Mouse (Mus musculus): ENCODE results near the gene Sh3d21. TPM values are rescaled to one million over a fixed set of nuclear protein-coding genes. Genes with fewer than 3 reads are reported as not detected.

The Sh3d21 gene
- polyA plus RNA-seq, 1 experiment: not detected

DNA sequence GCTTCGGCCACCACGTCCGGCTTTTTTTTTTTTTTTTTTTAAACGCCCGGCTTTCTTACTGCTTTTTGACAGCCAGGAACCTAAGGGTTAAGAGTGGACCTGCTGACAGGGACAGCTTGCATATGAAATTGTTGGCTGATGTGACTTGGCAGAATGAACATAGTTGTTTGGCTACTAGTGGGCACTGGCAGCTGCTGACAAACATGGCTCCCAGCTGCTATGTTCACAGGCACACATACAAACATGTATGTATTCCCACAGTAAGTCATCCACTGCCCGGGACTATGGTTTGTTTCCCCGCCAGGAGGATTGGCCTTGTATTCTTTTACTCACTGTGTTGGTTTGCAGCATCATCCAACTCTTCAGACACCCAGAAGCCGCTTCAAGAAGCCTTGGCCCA, 46.2 kb downstream of the Sh3d21 start:
- no peak overlapping the region for H3K4me3 ChIP-seq (replicated peaks; ENCODE audit: control insufficient read depth, low read depth, low read length)
- 83% methylated on average over 8 of the region's 8 CpGs for WGBS
- H3K4me1 ChIP-seq (ENCODE audit: control insufficient read depth, insufficient read depth, low read length): no peaks in the 10 kb centered on the region; the same call in 1 of the 2 replicates
- no peak overlapping the region for H3K27ac ChIP-seq (ENCODE audit: control insufficient read depth, insufficient read depth, low read depth, low read length, poor library complexity)
- TF ChIP-seq CTCF (IDR thresholded peaks at IDR 0.05; ENCODE audit: control insufficient read depth, insufficient read depth, low read length): no peak

DNA sequence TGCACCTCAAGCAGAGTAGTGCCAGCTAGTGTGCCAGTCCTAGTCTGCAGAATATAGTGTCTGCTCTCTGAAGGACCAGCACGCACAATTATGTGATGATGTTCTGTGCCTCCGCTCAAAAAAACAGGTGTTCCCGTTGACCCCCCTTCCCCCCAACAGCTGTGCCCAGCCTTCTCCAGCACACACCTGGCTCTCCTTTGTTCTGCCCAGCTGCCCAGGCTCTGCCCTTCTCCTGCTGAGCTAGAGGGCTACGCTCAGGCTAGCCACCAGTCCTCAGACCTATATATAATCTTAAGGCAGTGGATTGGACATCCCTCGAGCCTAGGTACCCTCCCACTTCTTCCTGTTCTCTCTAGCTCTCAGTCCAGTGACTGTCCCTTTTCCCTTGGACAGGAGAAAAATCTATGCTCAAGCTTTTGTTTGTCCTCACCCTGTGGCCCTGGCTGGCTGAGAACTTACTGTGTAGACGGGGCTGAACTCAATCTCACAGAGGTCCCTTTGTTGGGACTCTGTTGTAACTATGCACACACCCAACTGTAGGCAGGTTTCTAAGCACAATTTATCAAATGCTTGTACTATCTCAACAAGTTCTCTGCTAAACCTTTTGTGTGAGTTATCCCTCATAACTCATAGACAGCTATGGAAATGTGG, 47.3 kb downstream of the Sh3d21 start:
- H3K4me3 ChIP-seq (replicated peaks; ENCODE audit: control insufficient read depth, low read depth, low read length): no peak overlapping the region
- no peak for TF ChIP-seq POLR2A (IDR thresholded peaks at IDR 0.05; ENCODE audit: borderline replicate concordance, control insufficient read depth, low read depth, low read length)
- TF ChIP-seq CTCF (IDR thresholded peaks at IDR 0.05; ENCODE audit: control insufficient read depth, insufficient read depth, low read length): no peak
- WGBS: 73% methylated on average over 6 of the region's 6 CpGs
- H3K4me1 ChIP-seq (ENCODE audit: control insufficient read depth, insufficient read depth, low read length): no peaks in the 10 kb centered on the region; the same call in 1 of the 2 replicates
- H3K27ac ChIP-seq (ENCODE audit: control insufficient read depth, insufficient read depth, low read depth, low read length, poor library complexity): no peak overlapping the region

DNA sequence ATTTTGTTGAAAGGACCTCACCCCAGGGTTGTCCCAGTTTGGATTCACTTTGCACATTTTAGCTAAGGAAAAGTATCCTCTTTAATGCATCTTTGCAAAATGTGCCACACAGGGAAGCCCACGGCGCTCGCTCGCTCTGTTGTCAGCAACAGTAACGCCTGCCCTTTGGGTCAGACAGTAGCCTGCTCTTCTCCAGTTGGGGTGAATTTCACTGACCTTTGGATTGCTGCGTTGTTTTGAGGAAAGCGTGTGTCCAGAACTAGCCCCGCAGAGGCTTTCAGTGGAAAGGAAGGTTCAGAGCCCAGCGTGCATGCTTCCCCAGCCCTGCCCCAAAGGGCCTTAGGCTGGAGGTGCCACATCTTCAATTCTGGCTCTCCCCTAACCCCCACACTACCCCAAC, 47.9 kb downstream of the Sh3d21 start:
- no peaks in the 10 kb centered on the region; the same call in 1 of the 2 replicates for H3K4me1 ChIP-seq (ENCODE audit: control insufficient read depth, insufficient read depth, low read length)
- TF ChIP-seq POLR2A (IDR thresholded peaks at IDR 0.05; ENCODE audit: borderline replicate concordance, control insufficient read depth, low read depth, low read length): no peak
- no peak for TF ChIP-seq CTCF (IDR thresholded peaks at IDR 0.05; ENCODE audit: control insufficient read depth, insufficient read depth, low read length)
- 89% methylated on average over 9 of the region's 9 CpGs for WGBS
- H3K27ac ChIP-seq (ENCODE audit: control insufficient read depth, insufficient read depth, low read depth, low read length, poor library complexity): no peak overlapping the region
- no peak overlapping the region for H3K4me3 ChIP-seq (replicated peaks; ENCODE audit: control insufficient read depth, low read depth, low read length)

DNA sequence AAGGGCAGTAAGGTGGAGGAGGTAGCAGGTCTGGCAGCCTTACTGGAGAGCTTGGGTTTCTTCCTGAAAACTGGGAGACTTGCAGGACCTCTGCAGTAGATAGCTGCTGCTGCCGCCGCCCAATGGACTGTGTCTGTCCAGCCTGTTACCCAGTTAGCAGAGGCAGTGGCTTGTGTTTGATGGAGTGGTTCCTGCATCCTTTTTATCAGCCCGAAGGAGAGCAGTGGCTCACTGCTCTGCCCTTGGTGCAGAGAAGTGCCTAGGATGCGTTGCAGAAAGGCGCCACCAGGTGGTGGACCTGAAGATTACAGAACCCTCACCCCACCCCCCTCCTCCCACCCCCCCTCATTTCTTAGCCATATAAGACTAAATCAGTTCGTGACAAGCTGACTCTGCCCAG, 49.3 kb downstream of the Sh3d21 start:
- WGBS: 7% methylated on average over 6 of the region's 6 CpGs
- H3K4me3 ChIP-seq (replicated peaks; ENCODE audit: control insufficient read depth, low read depth, low read length): no peak overlapping the region
- peaks cover 7% of the 10 kb centered on the region; the same call in 1 of the 2 replicates for H3K4me1 ChIP-seq (ENCODE audit: control insufficient read depth, insufficient read depth, low read length)
- TF ChIP-seq CTCF (IDR thresholded peaks at IDR 0.05; ENCODE audit: control insufficient read depth, insufficient read depth, low read length): peak; percentile 79
- no peak for TF ChIP-seq POLR2A (IDR thresholded peaks at IDR 0.05; ENCODE audit: borderline replicate concordance, control insufficient read depth, low read depth, low read length)
- no peak overlapping the region for H3K27ac ChIP-seq (ENCODE audit: control insufficient read depth, insufficient read depth, low read depth, low read length, poor library complexity)

DNA sequence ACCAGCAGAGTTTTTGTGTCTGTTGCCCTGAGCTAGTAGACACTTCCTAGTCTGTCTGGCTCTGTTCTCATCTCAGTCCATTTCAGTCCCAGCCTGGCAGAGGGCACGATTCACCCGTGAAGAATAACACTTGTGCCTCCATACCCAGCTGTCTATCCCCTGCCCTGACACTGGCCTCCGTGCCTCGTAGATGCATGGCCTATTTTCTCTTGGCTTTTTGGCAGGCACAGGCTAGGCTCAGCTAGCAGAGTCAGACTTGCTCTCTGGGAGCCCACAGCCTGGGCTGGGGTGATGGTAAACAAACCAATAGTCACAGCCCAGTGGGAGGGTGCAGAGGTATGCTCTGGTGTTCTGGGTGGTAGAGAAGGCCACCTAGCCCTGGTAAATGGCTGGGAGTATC, 50.0 kb downstream of the Sh3d21 start:
- Histone ChIP-seq H3K4me3 (replicated peaks; ENCODE audit: control insufficient read depth, low read depth, low read length) (no peak overlapping the region), H3K27ac (ENCODE audit: control insufficient read depth, insufficient read depth, low read depth, low read length, poor library complexity) (no peak overlapping the region), H3K4me1 (ENCODE audit: control insufficient read depth, insufficient read depth, low read length) (peaks cover 7% of the 10 kb centered on the region; the same call in 1 of the 2 replicates)
- no peak for TF ChIP-seq CTCF (IDR thresholded peaks at IDR 0.05; ENCODE audit: control insufficient read depth, insufficient read depth, low read length)
- TF ChIP-seq POLR2A (IDR thresholded peaks at IDR 0.05; ENCODE audit: borderline replicate concordance, control insufficient read depth, low read depth, low read length): no peak
- 76% methylated on average over 4 of the region's 4 CpGs for WGBS

DNA sequence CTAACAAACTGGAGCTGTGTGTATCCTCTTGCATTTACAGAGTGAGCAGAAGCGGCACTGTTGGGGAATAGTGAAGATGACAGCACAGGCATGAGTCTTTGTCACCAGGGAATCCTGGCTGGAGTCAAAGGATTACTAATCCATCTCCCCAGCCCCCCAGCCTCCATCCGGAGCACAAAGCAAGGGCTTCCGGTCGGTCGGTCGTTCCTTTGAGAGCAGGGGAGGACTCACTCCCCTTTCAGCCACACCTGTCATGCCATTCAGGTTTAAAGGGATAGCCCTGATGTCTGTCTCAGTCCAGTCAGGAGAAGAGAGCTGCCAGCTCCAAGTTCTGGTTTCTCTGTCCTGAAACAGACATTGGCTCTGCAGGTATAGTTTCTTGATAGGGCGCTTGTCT, 52.1 kb downstream of the Sh3d21 start:
- peaks cover 8% of the 10 kb centered on the region; the same call in 1 of the 2 replicates for H3K4me1 ChIP-seq (ENCODE audit: control insufficient read depth, insufficient read depth, low read length)
- peak overlapping the region; percentile 26 for H3K4me3 ChIP-seq (replicated peaks; ENCODE audit: control insufficient read depth, low read depth, low read length)
- TF ChIP-seq CTCF (IDR thresholded peaks at IDR 0.05; ENCODE audit: control insufficient read depth, insufficient read depth, low read length) (no peak), POLR2A (IDR thresholded peaks at IDR 0.05; ENCODE audit: borderline replicate concordance, control insufficient read depth, low read depth, low read length) (no peak)
- 12% methylated on average over 7 of the region's 7 CpGs for WGBS
- H3K27ac ChIP-seq (ENCODE audit: control insufficient read depth, insufficient read depth, low read depth, low read length, poor library complexity): peak overlapping the region; percentile 96

DNA sequence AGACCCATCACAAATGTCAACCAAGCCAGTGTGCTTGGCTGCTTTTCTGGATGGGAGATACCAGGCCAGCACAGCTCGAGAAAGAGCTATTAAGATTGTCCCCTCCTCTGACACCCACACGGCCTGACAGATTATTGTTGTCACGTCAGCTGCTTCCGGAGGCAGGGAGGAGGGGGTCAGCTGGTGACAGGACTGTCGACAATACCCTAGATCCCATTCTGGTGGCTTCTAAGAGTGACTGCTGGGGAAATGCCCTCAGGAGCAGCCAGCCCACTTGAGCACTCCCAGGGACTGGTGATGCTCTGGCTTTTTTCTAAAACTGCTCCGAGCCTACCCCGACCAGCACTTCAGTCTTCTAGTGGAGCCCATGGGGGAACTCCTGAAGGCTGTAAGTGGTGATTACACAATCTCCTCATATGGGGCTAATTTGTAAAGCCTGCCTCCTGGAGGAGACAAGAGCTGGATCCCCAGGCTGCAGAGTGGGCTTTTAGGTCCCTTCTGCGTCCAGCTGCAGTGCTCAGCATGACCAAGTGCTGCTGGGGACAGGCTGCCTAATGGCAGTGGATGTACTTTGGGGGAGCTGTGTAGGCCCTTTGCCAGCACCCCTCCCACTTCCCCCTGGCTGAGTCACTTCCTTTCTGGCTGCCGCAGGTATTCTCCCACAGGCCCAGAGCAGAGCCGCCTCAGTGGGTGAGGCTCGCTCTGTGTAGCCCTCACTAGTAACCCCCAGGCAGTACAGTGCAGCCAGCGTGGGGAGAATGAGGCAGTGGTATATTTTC, 52.7 kb downstream of the Sh3d21 start:
- whole genome bisulfite sequencing: 1% methylated on average over 12 of the region's 12 CpGs
- TF ChIP-seq POLR2A (IDR thresholded peaks at IDR 0.05; ENCODE audit: borderline replicate concordance, control insufficient read depth, low read depth, low read length) (peak; percentile 76), CTCF (IDR thresholded peaks at IDR 0.05; ENCODE audit: control insufficient read depth, insufficient read depth, low read length) (0 out of 2 replicates have a peak, but pooled peaks have one; percentile 7)
- peaks cover 8% of the 10 kb centered on the region; the same call in 1 of the 2 replicates for H3K4me1 ChIP-seq (ENCODE audit: control insufficient read depth, insufficient read depth, low read length)
- peak overlapping the region; percentile 96 for H3K27ac ChIP-seq (ENCODE audit: control insufficient read depth, insufficient read depth, low read depth, low read length, poor library complexity)
- peak overlapping the region; percentile 31 for H3K4me3 ChIP-seq (replicated peaks; ENCODE audit: control insufficient read depth, low read depth, low read length)

DNA sequence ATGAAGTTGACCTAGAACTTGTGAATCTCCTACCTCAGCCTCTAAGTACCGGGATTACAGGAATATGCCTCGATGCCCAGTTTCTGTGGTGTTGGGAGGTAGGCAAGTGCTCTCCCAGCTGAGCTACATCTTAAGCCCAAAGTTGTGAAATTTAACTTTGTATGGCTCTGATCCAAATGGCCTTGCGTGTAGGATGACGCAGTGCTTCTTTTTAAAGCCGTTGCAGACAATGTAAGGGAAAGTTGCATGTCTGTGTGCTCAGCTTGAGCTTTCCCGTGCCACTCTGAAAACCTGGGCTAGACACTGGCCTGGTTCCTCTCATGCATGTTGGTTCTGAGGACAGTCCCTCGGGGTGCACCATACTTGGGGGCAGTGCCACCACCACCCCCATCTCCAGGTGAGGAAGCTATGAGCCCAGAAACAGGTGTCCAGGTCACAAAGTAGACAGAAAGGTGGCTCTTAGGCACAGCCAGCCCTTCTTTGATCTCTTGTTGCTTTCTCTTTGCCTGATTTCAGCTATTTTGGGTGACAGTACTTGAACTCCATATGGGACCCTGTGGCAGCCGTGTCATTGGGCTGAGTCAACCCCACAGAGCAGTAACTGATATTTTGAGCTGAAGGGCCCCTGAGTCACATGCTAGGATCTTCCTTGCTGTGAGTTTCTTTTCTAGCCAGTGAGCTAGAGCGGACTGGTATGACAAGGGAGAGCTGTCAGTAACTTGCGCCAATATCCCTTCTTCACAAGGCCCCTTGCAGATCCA, 53.5 kb downstream of the Sh3d21 start:
- peaks cover 8% of the 10 kb centered on the region; the same call in 1 of the 2 replicates for H3K4me1 ChIP-seq (ENCODE audit: control insufficient read depth, insufficient read depth, low read length)
- 40% methylated on average over 10 of the region's 10 CpGs for WGBS
- TF ChIP-seq CTCF (IDR thresholded peaks at IDR 0.05; ENCODE audit: control insufficient read depth, insufficient read depth, low read length) (no peak), POLR2A (IDR thresholded peaks at IDR 0.05; ENCODE audit: borderline replicate concordance, control insufficient read depth, low read depth, low read length) (no peak)

More for the DNA sequence above, 53.5 kb downstream of the Sh3d21 start:
- Histone ChIP-seq H3K27ac (ENCODE audit: control insufficient read depth, insufficient read depth, low read depth, low read length, poor library complexity) (peak overlapping the region; percentile 96), H3K4me3 (replicated peaks; ENCODE audit: control insufficient read depth, low read depth, low read length) (peak overlapping the region; percentile 1)
